Mouse (Mus musculus) embryonic facial prominence, embryonic 14.5 days (tissue): ENCODE results near the gene Ccr1. TPM values are rescaled to one million over a fixed set of nuclear protein-coding genes. Genes with fewer than 3 reads are reported as not detected.
A peak's percentile ranks its signal among the peaks of the same experiment; 100 is the strongest.

Experiments used
- ATAC-seq: fragments of 200-750 bp; cut with Nextera tagmentation; 2 replicates; pipeline ENCODE4 v1.8.0; 2017; ENCODE audit warnings: low read depth, moderate number of reproducible peaks, moderate TSS enrichment
- DNase-seq: peaks from one replicate; pipeline ENCODE4 v3.0.0-alpha.2; 2015; ENCODE audit warnings: low spot score
- H3K27ac ChIP-seq: fragments of 300-500 bp; sonication (generic); replicated peaks from 2 replicates; pipeline ENCODE4 v1.5.1; 2014; ENCODE audit warnings: low read depth, mild to moderate bottlenecking, low read length, moderate library complexity
- H3K27me3 ChIP-seq: fragments of 300-500 bp; sonication (generic); replicated peaks from 2 replicates; pipeline ENCODE4 v1.6.1; 2014; ENCODE audit warnings: low read length; ENCODE audit not compliant: control insufficient read depth, insufficient read depth
- H3K36me3 ChIP-seq: fragments of 300-500 bp; sonication (generic); 2 replicates; pipeline ENCODE4 v1.6.1; 2014; ENCODE audit warnings: low read length, mixed read lengths; ENCODE audit not compliant: control insufficient read depth, insufficient read depth
- H3K4me1 ChIP-seq: fragments of 300-500 bp; sonication (generic); 2 replicates; pipeline ENCODE4 v1.6.1; 2014; ENCODE audit warnings: antibody characterized with exemption, low read length; ENCODE audit not compliant: control insufficient read depth, insufficient read depth
- H3K4me2 ChIP-seq: fragments of 300-500 bp; sonication (generic); 2 replicates; pipeline ENCODE4 v1.6.1; 2014; ENCODE audit warnings: low read depth, mild to moderate bottlenecking, low read length, moderate library complexity, mixed read lengths
- H3K4me3 ChIP-seq: fragments of 300-500 bp; sonication (generic); 2 replicates; pipeline ENCODE4 v1.5.1; 2014; ENCODE audit warnings: low read depth, mild to moderate bottlenecking, low read length
- H3K9ac ChIP-seq: fragments of 300-500 bp; sonication (generic); 2 replicates; pipeline ENCODE4 v1.6.1; 2014; ENCODE audit warnings: low read depth, mild to moderate bottlenecking, low read length, moderate library complexity, mixed read lengths
- H3K9me3 ChIP-seq: fragments of 300-500 bp; sonication (generic); 2 replicates; pipeline ENCODE4 v1.6.1; 2016; ENCODE audit warnings: low read length; ENCODE audit not compliant: control insufficient read depth
- WGBS: fragments of 180-500 bp; shearing (Covaris S2); extraction: QIAGEN DNeasy Blood & Tissue Kit; methylation state at CpG from one replicate; pipeline ENCODE4 v1.1.7; 2014; 5-methylcytosine and 5-hydroxymethylcytosine counted together
- polyA plus RNA-seq: library from polyadenylated mRNA; unstranded; fragments of >200 nt; fragmentation: Nextera tagmentation; extraction: Ambion mirVana; gene quantifications from 2 replicates; pipeline ENCODE4 v1.2.1, GENCODE M21; 2014

The Ccr1 gene
- polyA plus RNA-seq, 1 experiment from 2014 or later: 4.7 TPM

- no peaks in the 10 kb centered on the region for H3K27me3 ChIP-seq
- no peak overlapping the region for H3K4me2 ChIP-seq
- WGBS: 89% methylated on average over 19 of the region's 19 CpGs
- no peaks in the 10 kb centered on the region for H3K4me1 ChIP-seq
- ATAC-seq: no peak
- no peak overlapping the region for H3K9ac ChIP-seq
- no peak overlapping the region for H3K4me3 ChIP-seq
- no peaks in the 10 kb centered on the region for H3K9me3 ChIP-seq
- H3K36me3 ChIP-seq: no peaks in the 10 kb centered on the region
- DNase-seq: no peak
- no peak overlapping the region for H3K27ac ChIP-seq
Observed at GRCm38 (mm10) chr9:123932911-123933675, 35.4 kb downstream of the Ccr1 start.

- Histone ChIP-seq H3K9me3 (no peaks in the 10 kb centered on the region), H3K4me2 (no peak overlapping the region), H3K4me1 (peaks cover 6% of the 10 kb centered on the region; the same call in 1 of the 2 replicates), H3K27ac (no peak overlapping the region), H3K9ac (no peak overlapping the region), H3K27me3 (no peaks in the 10 kb centered on the region), H3K36me3 (no peaks in the 10 kb centered on the region), H3K4me3 (no peak overlapping the region)
- ATAC-seq (no peak), DNase-seq (no peak)
- 65% methylated on average over 6 of the region's 6 CpGs for WGBS
Observed at GRCm38 (mm10) chr9:123931761-123932700, 36.5 kb downstream of the Ccr1 start.

- H3K27me3 ChIP-seq: no peaks in the 10 kb centered on the region
- H3K4me3 ChIP-seq: no peak overlapping the region
- DNase-seq (no peak), ATAC-seq (no peak)
- no peaks in the 10 kb centered on the region for H3K9me3 ChIP-seq
- H3K9ac ChIP-seq: no peak overlapping the region
- WGBS: 84% methylated on average over 3 of the region's 3 CpGs
- no peaks in the 10 kb centered on the region for H3K36me3 ChIP-seq
- H3K27ac ChIP-seq: no peak overlapping the region
- H3K4me2 ChIP-seq: no peak overlapping the region
- H3K4me1 ChIP-seq: peaks cover 6% of the 10 kb centered on the region; the same call in 1 of the 2 replicates
Observed at GRCm38 (mm10) chr9:123930926-123931325, 37.6 kb downstream of the Ccr1 start.

GRCm38 (mm10) chr9:123930476-123930875, 38.0 kb downstream of the Ccr1 start:
- H3K4me1 ChIP-seq: peaks cover 6% of the 10 kb centered on the region; the same call in 1 of the 2 replicates
- no peaks in the 10 kb centered on the region for H3K27me3 ChIP-seq
- H3K36me3 ChIP-seq: no peaks in the 10 kb centered on the region
- no peak for DNase-seq
- no peak for ATAC-seq
- no peak overlapping the region for H3K4me2 ChIP-seq
- H3K9ac ChIP-seq: no peak overlapping the region
- no peaks in the 10 kb centered on the region for H3K9me3 ChIP-seq
- 89% methylated on average over 3 of the region's 3 CpGs for WGBS
- no peak overlapping the region for H3K27ac ChIP-seq
- H3K4me3 ChIP-seq: no peak overlapping the region

GRCm38 (mm10) chr9:123929936-123930335, 38.6 kb downstream of the Ccr1 start:
- DNase-seq: no peak
- no peaks in the 10 kb centered on the region for H3K9me3 ChIP-seq
- no peak overlapping the region for H3K4me2 ChIP-seq
- no peak overlapping the region for H3K9ac ChIP-seq
- no peaks in the 10 kb centered on the region for H3K36me3 ChIP-seq
- peaks cover 6% of the 10 kb centered on the region; the same call in 1 of the 2 replicates for H3K4me1 ChIP-seq
- WGBS: 80% methylated on average over 4 of the region's 4 CpGs
- no peaks in the 10 kb centered on the region for H3K27me3 ChIP-seq
- no peak overlapping the region for H3K4me3 ChIP-seq
- no peak for ATAC-seq
- H3K27ac ChIP-seq: no peak overlapping the region

GRCm38 (mm10) chr9:123928759-123929246, 39.7 kb downstream of the Ccr1 start:
- 28% methylated on average over 8 of the region's 8 CpGs for WGBS
- Histone ChIP-seq H3K27ac (no peak overlapping the region), H3K4me3 (no peak overlapping the region), H3K9me3 (no peaks in the 10 kb centered on the region), H3K9ac (no peak overlapping the region), H3K36me3 (no peaks in the 10 kb centered on the region), H3K4me1 (peaks cover 6% of the 10 kb centered on the region; the same call in 1 of the 2 replicates), H3K4me2 (no peak overlapping the region), H3K27me3 (peaks cover 2% of the 10 kb centered on the region)
- DNase-seq: peak; percentile 32
- no peak for ATAC-seq

- H3K9ac ChIP-seq: no peak overlapping the region
- no peaks in the 10 kb centered on the region for H3K9me3 ChIP-seq
- peaks cover 7% of the 10 kb centered on the region for H3K27me3 ChIP-seq
- H3K4me1 ChIP-seq: peaks cover 6% of the 10 kb centered on the region; the same call in 1 of the 2 replicates
- no peak overlapping the region for H3K27ac ChIP-seq
- H3K4me2 ChIP-seq: 0 out of 2 replicates have a peak overlapping the region, but pooled peaks have one; percentile 12
- H3K36me3 ChIP-seq: no peaks in the 10 kb centered on the region
- 34% methylated on average over 12 of the region's 12 CpGs for WGBS
- no peak overlapping the region for H3K4me3 ChIP-seq
- ATAC-seq: no peak
- peak; percentile 26 for DNase-seq
Observed at GRCm38 (mm10) chr9:123928118-123928758, 40.3 kb downstream of the Ccr1 start.
